Mouse (Mus musculus) thymus, postnatal 10 days (tissue): Measurements from ENCODE around the gene Inpp4a.

Source experiments
- DNase-seq, 2 experiments: peaks; one replicate each; pipeline ENCODE4 v3.0.0; 2021; ENCODE audit warnings: low spot score in 2 of 2

The Inpp4a gene

GRCm38 (mm10) chr1:37299540-37300491, at the start of gene Inpp4a:
TSS of gene Inpp4a (plus strand) at chr1:37299865.
- peak; percentile 90 to 99 for DNase-seq

DNA sequence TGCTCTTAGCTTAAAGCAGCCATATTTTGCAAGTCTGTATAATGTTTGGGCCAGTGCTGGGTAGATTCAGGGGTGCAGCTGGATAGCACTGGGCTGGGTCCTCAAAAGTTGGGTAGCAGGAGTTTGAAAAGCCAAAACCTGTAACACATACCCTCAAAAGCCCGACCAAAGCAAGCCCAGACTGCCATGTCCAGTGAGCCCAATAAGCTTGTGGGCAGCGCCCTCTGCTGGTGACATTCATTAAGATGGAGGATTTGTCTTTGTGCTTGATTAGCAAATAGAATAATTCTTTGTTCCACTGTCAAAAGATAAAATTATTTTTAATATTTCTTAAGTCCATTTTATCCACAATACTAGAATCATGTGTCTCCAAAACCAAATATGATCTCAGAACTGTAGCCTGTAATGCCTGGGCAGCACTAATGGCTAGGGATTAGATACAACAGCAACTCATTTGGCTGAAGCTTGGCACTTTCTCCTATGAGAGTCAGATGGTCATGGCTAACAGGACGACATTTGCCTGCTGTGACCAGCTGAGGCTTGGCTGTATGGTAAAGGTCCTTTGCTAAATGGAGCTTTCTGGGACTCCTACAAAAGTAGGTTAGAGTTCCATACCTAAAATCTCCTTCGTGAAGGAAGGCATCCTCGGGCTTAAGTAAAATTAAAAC, 48.9 kb upstream of the Inpp4a start:
- peak; percentile 47 to 77 for DNase-seq

GRCm38 (mm10) chr1:37258443-37258842, 41.2 kb upstream of the Inpp4a start:
- DNase-seq = no peak

GRCm38 (mm10) chr1:37272464-37272863, 27.2 kb upstream of the Inpp4a start:
- DNase-seq = peak; percentile 22 to 72

GRCm38 (mm10) chr1:37286556-37286955, 13.1 kb upstream of the Inpp4a start:
- no peak for DNase-seq

GRCm38 (mm10) chr1:37287748-37288147, 11.9 kb upstream of the Inpp4a start:
- DNase-seq = no peak

- no peak for DNase-seq
Measured at GRCm38 (mm10) chr1:37288181-37288935, 11.3 kb upstream of the Inpp4a start.

DNA sequence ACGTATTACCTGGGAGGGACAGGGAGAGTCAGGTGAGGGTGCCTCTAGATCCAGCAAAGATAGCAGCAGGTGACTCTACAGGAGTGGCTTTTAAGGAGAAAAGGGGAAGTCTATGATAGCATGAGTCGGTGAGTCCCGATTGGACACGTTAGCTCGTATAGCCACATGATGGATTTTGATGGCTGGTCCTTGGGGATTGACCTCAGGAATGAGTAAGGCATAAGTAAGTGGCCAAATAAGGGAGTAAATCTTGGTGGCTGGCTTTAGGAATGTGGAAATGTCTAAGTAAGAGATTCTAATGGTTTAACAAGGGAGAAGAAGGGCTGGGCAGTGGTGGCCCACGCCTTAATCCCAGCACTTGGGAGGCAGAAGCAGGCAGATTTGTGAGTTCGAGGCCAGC, 10.7 kb upstream of the Inpp4a start:
- DNase-seq = no peak

GRCm38 (mm10) chr1:37296414-37296813, 3.3 kb upstream of the Inpp4a start:
- DNase-seq = no peak

DNA sequence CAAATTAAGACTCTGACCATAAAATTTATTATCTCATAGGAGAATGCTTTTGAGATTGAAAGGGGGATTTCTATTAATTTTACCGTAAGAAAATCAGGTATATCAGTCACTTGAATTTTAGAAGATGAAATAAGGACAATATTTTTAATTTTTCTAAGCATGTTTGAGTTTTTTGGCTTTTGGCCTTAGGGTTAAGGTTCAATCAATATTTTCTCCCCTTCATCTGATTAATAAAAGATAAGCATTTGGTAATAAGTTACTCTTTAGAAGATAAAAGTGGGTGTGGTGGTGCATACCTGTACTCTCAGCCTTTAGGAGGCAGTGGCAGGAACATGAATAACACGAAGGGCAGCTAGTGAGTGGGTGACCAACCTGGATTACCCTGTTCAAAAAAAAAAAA, 761 bp upstream of the Inpp4a start:
- DNase-seq = no peak

- no peak for DNase-seq
Measured at GRCm38 (mm10) chr1:37300650-37301049, 985 bp downstream of the Inpp4a start.

- no peak for DNase-seq
Measured at GRCm38 (mm10) chr1:37302801-37303200, 3.1 kb downstream of the Inpp4a start.

DNA sequence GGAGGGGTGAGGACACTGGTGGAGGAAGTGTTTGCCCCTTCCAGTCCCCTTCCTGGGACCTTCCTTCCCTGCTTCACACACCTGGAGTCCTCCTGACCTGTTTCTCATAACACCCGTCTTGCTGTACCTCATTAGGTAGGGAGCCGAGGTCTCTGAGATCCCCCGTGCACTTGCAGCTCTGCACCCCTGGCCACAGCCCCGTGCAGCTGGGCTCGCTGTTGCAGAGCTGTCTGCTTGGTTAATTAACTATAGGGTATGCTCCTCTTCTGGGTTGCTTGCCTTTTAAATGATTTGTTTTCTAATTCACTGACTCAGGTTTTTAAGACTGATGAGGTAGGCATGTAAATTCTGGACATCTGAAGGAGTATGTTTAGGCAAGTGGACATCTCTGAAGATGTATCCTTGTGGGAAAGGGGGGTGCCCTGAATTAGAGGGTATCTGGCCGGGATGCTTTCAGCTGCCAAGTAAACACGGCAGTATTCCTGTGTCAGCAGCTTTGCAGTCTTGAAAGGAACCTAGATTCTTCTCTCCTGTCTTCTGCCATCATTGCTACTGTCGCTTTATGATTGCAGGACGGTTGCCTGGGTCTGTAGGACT, 6.1 kb downstream of the Inpp4a start:
- DNase-seq = no peak

DNA sequence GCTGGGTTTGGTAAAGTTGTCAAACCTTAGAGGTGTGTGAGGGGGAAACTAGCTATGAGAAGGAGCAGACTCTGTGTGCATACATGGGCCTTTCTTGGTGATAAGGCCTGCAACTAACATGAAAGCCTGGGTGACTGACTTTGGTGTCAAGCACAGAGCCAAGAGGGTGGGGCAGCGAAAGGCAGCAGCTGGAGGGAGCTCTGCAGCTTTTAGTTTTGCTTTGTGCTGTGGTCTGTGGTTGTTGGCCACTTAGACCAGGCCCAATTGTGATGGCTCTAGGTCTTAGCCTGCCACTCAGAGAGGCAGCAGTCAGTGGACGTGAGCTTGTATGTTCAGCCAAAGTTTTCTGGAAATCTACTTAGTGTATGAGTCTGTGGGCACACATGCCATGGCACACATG, 7.9 kb downstream of the Inpp4a start:
- no peak for DNase-seq

DNA sequence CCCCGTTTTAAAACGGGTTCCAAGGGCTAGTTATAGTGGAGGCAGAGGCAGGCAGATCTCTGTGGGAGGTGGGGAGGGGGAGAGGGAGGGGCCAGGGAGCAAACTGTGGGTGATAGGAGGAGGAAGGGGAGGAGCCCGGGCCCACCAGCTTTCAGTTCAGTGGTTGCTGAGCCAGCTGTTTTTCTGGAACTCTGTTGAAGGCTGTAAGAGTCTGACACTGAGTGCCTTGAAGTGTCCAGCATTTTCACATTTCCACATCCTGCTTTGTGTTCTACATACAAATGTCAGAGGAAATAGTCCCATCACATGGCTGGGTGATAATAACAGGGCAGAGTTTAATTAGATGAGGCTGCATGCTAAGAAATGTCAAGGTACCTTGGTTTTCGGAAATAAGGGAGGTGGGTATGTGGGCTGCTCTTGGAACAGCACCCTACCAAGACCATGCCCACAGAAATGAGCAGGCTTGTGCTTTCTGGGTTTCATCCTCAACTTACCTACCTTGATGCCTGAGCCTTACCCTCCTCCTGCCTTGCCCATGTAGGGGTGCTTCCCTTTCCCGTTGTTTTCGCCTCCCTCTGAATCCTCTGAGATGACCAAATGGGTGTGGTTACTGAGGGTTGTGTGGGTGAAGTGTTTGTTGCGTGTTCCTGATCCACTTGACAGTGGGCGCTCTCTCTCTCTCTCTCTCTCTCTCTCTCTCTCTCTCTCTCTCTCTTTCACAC, 8.5 kb downstream of the Inpp4a start:
- DNase-seq = no peak

- no peak for DNase-seq
Measured at GRCm38 (mm10) chr1:37308743-37309100, 9.1 kb downstream of the Inpp4a start.

DNA sequence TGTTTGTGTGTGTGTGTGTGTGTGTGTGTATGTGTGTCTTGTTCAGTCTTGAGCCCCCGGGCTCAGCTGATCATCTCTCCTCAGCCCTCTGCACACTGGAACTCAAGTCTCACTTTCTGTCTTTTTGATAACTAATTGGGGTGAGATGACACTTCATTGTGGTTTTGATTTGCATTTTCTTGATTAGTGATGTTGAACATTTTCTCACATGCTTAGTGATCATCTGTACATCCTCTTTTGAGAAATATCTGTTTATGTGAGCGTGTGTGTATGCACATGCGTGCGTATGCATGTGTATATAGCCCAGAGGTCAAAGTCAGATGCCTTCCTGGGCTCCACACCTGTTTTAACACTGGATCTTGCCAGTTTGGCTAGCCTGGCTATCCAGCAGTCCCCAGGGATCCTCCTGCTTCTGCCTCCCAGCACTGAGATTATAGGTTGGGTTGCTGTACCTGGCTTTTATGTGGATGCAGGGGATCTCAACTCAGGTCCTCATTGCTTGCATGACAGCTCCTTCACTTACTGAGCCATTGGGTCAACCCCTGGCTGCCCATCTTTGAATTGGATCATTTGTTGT, 10.4 kb downstream of the Inpp4a start:
- no peak for DNase-seq

GRCm38 (mm10) chr1:37314338-37314737, 14.7 kb downstream of the Inpp4a start:
- DNase-seq = no peak

- peak; percentile 22 to 28 for DNase-seq
Measured at GRCm38 (mm10) chr1:37317644-37318285, 18.1 kb downstream of the Inpp4a start.

GRCm38 (mm10) chr1:37318558-37318957, 18.9 kb downstream of the Inpp4a start:
- no peak for DNase-seq
